Mouse (Mus musculus) subcutaneous adipose tissue, adult 2 months (tissue): Measurements from ENCODE around the gene Atg2a. TPM values are rescaled to one million over a fixed set of nuclear protein-coding genes. Genes with fewer than 3 reads are reported as not detected.

Experiments
- polyA plus RNA-seq: library from polyadenylated mRNA; depleted of rRNA; stranded (reverse); fragments of >200 nt; gene quantifications from 2 replicates; pipeline ENCODE4 v1.2.3, GENCODE M21; 2012; ENCODE audit warnings: low replicate concordance; rRNA removed

The Atg2a gene
- 38.8 and 43.8 TPM in 2 replicates for polyA plus RNA-seq

GRCm38 (mm10) chr19:6241274-6242107 lies at the start of gene Atg2a:
Gene Atg2a, plus strand, starts transcription at chr19:6241668.

GRCm38 (mm10) chr19:6226135-6226534 lies 15.3 kb upstream of the Atg2a start, which contains the start of gene Gpha2:
Gene Gpha2, plus strand, starts transcription at chr19:6226380.

GRCm38 (mm10) chr19:6235084-6236052 lies 6.1 kb upstream of the Atg2a start, which contains the start of gene Ppp2r5b:
Gene Ppp2r5b, minus strand, starts transcription at chr19:6235872.

GRCm38 (mm10) chr19:6276426-6277421 lies 35.3 kb downstream of the Atg2a start, which contains the start of gene Ehd1:
Gene Ehd1, plus strand, starts transcription at chr19:6276725.

GRCm38 (mm10) chr19:6306137-6306551 lies 64.7 kb downstream of the Atg2a start, which contains the start of gene Cdc42bpg:
Gene Cdc42bpg, plus strand, starts transcription at chr19:6306456.

Other genes starting within 250 kb of the Atg2a start
- 42.0 and 72.3 TPM in 2 replicates for gene Capn1, start 225.8 kb upstream of the Atg2a start, polyA plus RNA-seq
- 59.3 and 60.1 TPM in 2 replicates for gene Syvn1, start 195.1 kb upstream of the Atg2a start, polyA plus RNA-seq
- 29.0 and 43.8 TPM in 2 replicates for gene Mrpl49, start 183.9 kb upstream of the Atg2a start, polyA plus RNA-seq
- 740 and 1,078 TPM in 2 replicates for gene Fau, start 183.8 kb upstream of the Atg2a start, polyA plus RNA-seq
- 43.0 and 48.9 TPM in 2 replicates for gene Znhit2, start 180.5 kb upstream of the Atg2a start, polyA plus RNA-seq
- gene Tm7sf2, start 173.3 kb upstream of the Atg2a start, polyA plus RNA-seq = 39.1 and 40.1 TPM in 2 replicates
- 67.5 and 83.1 TPM in 2 replicates for gene Vps51, start 164.4 kb upstream of the Atg2a start, polyA plus RNA-seq
- not detected in 2 replicates for gene Tmem262, start 161.6 kb upstream of the Atg2a start, polyA plus RNA-seq
- 0.19 and 0.49 TPM in 2 replicates for gene Gm28374, start 159.4 kb upstream of the Atg2a start, polyA plus RNA-seq
- gene Zfpl1, start 156.7 kb upstream of the Atg2a start, polyA plus RNA-seq = 100 and 103 TPM in 2 replicates
- gene Cdca5, start 156.7 kb upstream of the Atg2a start, polyA plus RNA-seq = 0.30 and 4.4 TPM in 2 replicates
- gene AC131692.1, start 147.2 kb upstream of the Atg2a start, polyA plus RNA-seq = not detected in 2 replicates
- gene Naaladl1, start 135.9 kb upstream of the Atg2a start, polyA plus RNA-seq = 0.09 and 0.22 TPM in 2 replicates
- 19.6 and 37.2 TPM in 2 replicates for gene Sac3d1, start 123.0 kb upstream of the Atg2a start, polyA plus RNA-seq
- gene Snx15, start 113.4 kb upstream of the Atg2a start, polyA plus RNA-seq = 31.6 and 42.5 TPM in 2 replicates
- 8.7 and 11.0 TPM in 2 replicates for gene Batf2, start 100.7 kb upstream of the Atg2a start, polyA plus RNA-seq
- 139 and 178 TPM in 2 replicates for gene Arl2, start 100.1 kb upstream of the Atg2a start, polyA plus RNA-seq
- gene Majin, start 57.3 kb upstream of the Atg2a start, polyA plus RNA-seq = 0.26 and 0.46 TPM in 2 replicates
- 0.63 and 0.66 TPM in 2 replicates for gene Gpha2, start 15.3 kb upstream of the Atg2a start, polyA plus RNA-seq
- gene Ppp2r5b, start 5.8 kb upstream of the Atg2a start, polyA plus RNA-seq = 90.3 and 103 TPM in 2 replicates
- 270 and 315 TPM in 2 replicates for gene Ehd1, start 35.1 kb downstream of the Atg2a start, polyA plus RNA-seq
- 10.9 and 14.7 TPM in 2 replicates for gene Cdc42bpg, start 64.8 kb downstream of the Atg2a start, polyA plus RNA-seq
- 41.0 and 72.1 TPM in 2 replicates for gene Men1, start 93.3 kb downstream of the Atg2a start, polyA plus RNA-seq
- gene Map4k2, start 99.5 kb downstream of the Atg2a start, polyA plus RNA-seq = 114 and 147 TPM in 2 replicates
- gene Sf1, start 122.0 kb downstream of the Atg2a start, polyA plus RNA-seq = 88.7 and 113 TPM in 2 replicates
- 10.8 and 37.9 TPM in 2 replicates for gene Pygm, start 142.7 kb downstream of the Atg2a start, polyA plus RNA-seq
- gene Rasgrp2, start 157.7 kb downstream of the Atg2a start, polyA plus RNA-seq = 130 and 352 TPM in 2 replicates
- gene Nrxn2, start 177.1 kb downstream of the Atg2a start, polyA plus RNA-seq = 1.3 and 8.7 TPM in 2 replicates